In the genomic region with DNA sequence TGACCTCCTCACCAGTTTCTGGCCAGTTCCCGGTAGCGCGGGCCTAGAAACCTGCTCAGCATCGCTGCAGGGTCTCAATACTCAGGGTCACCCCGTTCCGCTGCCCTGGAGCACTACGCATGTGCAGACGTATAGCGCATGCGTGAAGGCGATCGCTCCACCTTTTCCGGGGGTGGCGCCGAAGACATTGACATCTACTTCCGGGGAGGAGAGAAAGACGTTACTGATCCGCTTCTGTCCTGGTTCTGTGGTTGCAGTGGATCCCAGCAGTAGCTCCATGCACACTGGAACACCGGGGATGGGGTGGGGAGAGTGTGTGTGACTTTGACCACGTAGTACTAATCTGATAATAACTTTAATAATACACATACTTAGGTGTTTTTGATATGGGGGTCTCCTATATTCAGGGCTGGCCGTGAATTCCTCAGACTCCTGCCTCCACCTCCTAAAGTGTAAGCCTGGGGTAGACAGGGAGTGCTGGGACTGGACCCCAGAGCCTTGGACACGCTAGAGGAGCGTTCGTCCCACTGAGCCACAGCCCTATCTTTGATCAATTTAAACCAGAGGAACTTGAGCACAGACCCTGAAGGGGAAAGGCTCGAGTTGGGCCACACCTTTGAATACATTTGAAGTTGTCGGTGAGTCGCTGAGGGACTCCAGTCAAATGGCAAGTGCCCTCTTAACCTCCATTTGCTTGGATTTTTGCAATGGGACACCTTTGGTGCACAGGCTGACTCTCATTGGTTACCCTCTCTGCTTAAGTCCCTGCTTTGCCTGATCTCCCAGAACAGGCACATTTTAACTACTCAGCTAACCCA, we compare ENCODE assay signal across 8 mouse cellular contexts. TPM values are rescaled to one million over a fixed set of nuclear protein-coding genes. Genes with fewer than 3 reads are reported as not detected.
DNase-seq lines count a peak whose midpoint lies in the region; ATAC-seq lines count a peak whose summit lies in the region.

A gene (minus strand): TSS at position 147 of the 818 bp plus-strand sequence.

- H3K4me1 ChIP-seq in hindbrain, embryonic 16.5 days (ENCODE audit: control insufficient read depth, insufficient read depth, low read depth, low read length) = peaks cover 16% of the 10 kb centered on the region

- no peaks in the 10 kb centered on the region for H3K9me3 ChIP-seq in hindbrain, embryonic 16.5 days (ENCODE audit: control insufficient read depth, low read length)

- peaks cover 33% of the 10 kb centered on the region for H3K79me2 ChIP-seq in macrophage (ENCODE audit: inconsistent target)

- ATAC-seq in hindbrain, embryonic 16.5 days = peak; percentile 87

- peaks cover 38% of the 10 kb centered on the region for H3K36me3 ChIP-seq in hindbrain, embryonic 16.5 days (ENCODE audit: control insufficient read depth, insufficient read depth, low read length)
- H3K36me3 ChIP-seq in macrophage (ENCODE audit: inconsistent target) = peaks cover 21% of the 10 kb centered on the region

- peak within 1 kb of the TSS; percentile 77 for H3K4me3 ChIP-seq in hindbrain, embryonic 16.5 days (ENCODE audit: low read length)
- H3K4me3 ChIP-seq in macrophage (ENCODE audit: inconsistent target) = peak within 1 kb of the TSS; percentile 100

- H3K27me3 ChIP-seq in hindbrain, embryonic 16.5 days (replicated peaks; ENCODE audit: control insufficient read depth, insufficient read depth, low read length) = no peaks in the 10 kb centered on the region

- peak within 1 kb of the TSS; percentile 97 for H3K4me2 ChIP-seq in hindbrain, embryonic 16.5 days (ENCODE audit: low read length)

- WGBS in hindbrain, embryonic 16.5 days = 2% methylated on average over 27 of the region's 27 CpGs
- under 1% methylated on average over 27 of the region's 27 CpGs for WGBS in macrophage (ENCODE audit: missing documents)

- DNase-seq in T-cell, adult 2 months (ENCODE audit: low spot score) = peak; percentile 89
- peak; percentile 91 to 92 for DNase-seq in cerebellum, postnatal 36 days
- peak; percentile 95 for DNase-seq in gastrocnemius, adult 18-20 months (ENCODE audit: low spot score)
- DNase-seq in left cerebral cortex, adult 18-20 months (ENCODE audit: low spot score in 2 of 2) = peak; percentile 93 to 94
- peak; percentile 94 for DNase-seq in right cerebral cortex, adult 18-20 months
- DNase-seq in urinary bladder, postnatal 10 days (ENCODE audit: low spot score) = peak; percentile 74

- H3K27ac ChIP-seq in hindbrain, embryonic 16.5 days (ENCODE audit: low read depth, low read length) = peak within 1 kb of the TSS; percentile 82
- peak within 1 kb of the TSS; percentile 61 for H3K27ac ChIP-seq in macrophage

- peak within 1 kb of the TSS; percentile 83 for H3K9ac ChIP-seq in hindbrain, embryonic 16.5 days (ENCODE audit: low read depth, low read length)

RNA-seq across cellular contexts. Expression of the gene that starts here (rescaled TPM):
- total RNA-seq in gastrocnemius, adult 18-20 months (2021) = 100 to 1,000 TPM; 831 to 847 TPM
- polyA plus RNA-seq in hindbrain, embryonic 16.5 days (2015; fragmentation: Nextera tagmentation; extraction: Ambion mirVana) = 704 and 759 TPM in 2 replicates
- 100 to 1,000 TPM; 383 to 388 TPM for total RNA-seq in left cerebral cortex, adult 18-20 months (2021)
- 10 to 100 TPM in 12 of 26 experiments, 1 to 10 TPM in 12, not detected in 2; 3.4 to 53.9 (median 10.1) TPM for total RNA-seq in macrophage (2018; cell fraction: chromatin; rRNA removed)
- 100 to 1,000 TPM; 181 to 345 (median 248) TPM for total RNA-seq in macrophage (2018; cell fraction: cytosol; rRNA removed)
- total RNA-seq in macrophage (2018; cell fraction: nucleus; rRNA removed) = 10 to 100 TPM; 25.0 to 94.0 (median 45.4) TPM
- polyA plus RNA-seq in macrophage (2018) = 150 to 306 TPM (median 241 TPM) in 3 replicates

Comparison
In these comparisons a context has a peak if more than half of its experiments do, and no peak if none do; other contexts are left out.
1. Peak in every context shown above with its lines: DNase-seq, ATAC-seq, H3K4me3 ChIP-seq and H3K27ac ChIP-seq.